Mouse (Mus musculus) embryo, embryonic 10 days (tissue): ENCODE measurements around the gene Natd1.

Experiments
- DNase-seq: peaks from one replicate; pipeline ENCODE4 v3.0.0-alpha.2; 2015; ENCODE audit warnings: low spot score

The Natd1 gene

DNA sequence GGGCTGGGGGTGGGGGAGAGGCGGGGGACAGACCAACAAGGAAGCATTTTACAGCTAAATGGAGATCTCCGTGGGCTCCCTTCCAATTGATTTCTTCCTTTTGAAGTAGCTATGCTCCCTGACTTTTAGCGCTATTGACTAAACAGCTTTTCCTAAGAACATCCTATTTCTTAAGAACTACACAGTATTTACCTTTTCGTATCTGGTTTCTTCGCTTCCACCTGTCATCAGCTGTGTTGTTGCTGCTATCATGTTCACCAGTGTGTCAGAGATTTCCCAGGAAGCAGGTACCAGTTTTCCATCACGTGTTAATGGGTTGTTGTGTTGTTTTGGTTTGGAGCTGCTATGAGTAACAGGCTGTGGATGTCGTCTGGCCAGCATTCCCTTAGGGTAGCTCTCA, at the start of gene Natd1:
Gene Natd1, minus strand, starts transcription at position 260 of the 400 bp plus-strand sequence.
- no peak for DNase-seq

DNA sequence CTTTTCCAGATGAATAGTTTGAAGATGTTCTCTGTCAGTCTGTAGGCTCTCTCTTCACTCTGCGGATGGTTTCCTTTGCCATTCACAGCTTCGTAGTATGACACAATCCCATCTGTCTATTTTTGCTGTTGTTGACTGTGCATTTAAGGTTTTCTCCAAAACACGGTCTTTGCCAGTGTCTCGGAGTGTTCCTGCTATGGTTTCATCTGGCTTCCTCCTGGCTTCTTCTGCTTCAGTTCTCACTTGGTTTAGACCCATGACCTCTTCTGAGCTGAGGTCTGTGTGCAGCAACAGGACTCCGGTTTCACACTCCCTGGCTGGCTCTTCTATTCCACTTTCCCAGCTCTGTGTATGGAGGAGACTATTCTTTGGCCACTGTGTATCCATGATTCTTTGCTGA, 48.2 kb upstream of the Natd1 start:
- DNase-seq, result no peak

DNA sequence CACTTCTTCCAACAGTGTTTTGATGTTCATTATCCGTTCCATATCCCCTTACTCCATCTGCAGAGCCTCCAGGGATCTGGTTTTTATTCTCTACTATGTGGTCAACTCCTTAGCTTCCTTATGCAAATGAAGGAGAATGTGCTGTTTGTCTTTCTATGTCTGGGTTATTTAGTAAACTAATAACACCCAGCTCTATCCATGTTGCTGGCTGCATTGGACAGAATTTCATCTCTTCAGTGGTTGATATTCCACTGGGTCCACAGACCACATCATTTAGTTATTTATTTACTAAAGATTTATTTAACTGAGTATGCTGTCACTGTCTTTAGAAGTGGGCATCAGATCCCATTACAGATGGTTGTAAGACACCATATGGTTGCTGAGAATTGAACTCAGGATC, 46.6 kb upstream of the Natd1 start:
- DNase-seq, result no peak

DNA sequence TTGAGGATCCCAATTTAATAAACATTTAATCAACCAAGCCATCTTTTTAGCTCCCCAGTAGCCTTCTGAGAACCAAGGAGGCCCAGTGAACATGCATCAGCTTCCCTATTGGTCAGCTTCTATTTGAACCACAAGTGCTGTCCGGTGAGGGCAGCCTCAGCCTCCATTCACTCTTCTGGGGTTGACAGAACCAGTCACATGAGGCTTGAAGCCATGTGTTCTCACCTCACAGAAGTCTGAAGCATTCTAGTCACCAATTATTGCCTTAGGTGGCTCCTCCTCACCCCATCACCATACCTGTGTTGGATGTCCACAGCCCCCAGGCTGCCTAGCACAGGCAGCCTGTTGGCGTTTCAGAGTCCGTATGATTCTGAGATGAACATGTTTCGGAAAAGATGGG, 44.4 kb upstream of the Natd1 start:
- no peak for DNase-seq

DNA sequence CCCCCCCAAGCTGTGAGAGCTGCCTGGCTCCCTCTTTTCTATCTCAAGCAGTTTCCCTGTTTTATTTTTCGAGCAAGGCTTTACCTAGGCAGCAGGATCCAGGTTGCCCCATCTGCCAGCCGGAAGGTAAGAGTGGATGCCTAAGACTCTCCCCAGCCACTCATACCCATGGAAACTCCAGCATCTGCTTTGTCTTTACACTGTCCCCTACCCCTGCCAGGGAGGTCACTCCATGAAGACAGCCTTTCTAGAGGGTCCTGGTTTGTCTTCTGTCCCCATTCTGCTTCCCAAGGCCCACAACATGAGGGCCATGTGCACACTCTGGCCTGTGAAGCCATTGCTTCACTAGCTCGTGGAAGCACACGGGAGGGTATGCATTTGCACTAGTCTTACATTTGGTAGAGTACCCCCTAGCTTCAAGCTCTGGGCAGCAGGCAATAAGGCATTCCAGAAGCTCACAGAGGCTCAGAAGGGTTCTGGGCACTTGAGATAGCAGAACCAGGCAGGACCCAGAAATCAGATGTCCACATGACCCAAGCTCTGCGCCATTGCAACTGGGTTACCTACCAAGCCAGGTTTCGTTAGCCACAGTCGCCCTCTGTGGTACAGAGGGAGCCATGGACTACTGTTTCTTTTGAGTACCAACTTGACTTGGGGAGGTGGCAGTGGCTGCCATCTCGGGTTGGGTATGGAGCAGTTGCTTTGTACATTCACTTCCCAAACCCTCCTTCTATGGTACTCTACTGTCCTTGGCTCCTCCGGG, 41.3 kb upstream of the Natd1 start:
- no peak for DNase-seq

DNA sequence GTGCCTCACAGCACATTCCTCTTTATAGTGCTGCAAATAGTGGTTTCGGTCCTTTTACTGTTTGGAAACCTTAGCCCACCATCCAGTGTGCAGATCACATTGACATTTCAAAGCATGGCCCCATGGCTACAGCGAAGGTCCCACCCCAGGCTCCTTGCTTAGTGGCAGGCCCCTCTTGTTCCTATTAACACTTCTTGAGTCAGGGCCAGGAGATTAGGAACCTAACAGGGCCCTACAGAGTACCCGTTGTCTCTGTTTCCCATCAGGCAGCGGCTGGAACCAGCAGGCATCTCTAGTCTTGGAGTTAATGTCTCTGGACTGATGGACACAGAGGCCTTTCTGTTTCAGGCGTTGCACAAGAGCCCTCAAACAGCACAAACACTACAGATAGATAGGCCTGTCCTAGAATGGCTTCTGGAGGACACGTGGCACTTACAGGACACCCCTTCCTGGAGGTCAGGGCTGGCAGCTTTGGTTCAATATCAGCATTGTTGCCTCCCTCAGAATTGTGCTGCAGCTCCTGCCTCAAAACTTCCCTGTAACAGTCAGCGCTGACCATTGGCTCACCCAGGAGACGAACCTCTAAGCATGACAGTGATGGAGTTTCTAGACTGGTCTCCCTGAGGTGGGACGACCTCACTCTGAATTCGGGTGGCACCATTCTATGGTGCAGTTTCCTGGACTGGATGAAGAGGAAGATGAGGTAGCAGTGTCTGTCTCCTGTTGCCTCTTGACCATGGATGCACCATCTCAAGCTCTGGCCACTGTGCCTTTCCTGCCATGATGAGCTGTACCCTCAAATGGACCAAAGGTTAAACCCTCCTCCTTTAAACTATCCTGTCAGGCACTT, 39.9 kb upstream of the Natd1 start:
- DNase-seq, result no peak

DNA sequence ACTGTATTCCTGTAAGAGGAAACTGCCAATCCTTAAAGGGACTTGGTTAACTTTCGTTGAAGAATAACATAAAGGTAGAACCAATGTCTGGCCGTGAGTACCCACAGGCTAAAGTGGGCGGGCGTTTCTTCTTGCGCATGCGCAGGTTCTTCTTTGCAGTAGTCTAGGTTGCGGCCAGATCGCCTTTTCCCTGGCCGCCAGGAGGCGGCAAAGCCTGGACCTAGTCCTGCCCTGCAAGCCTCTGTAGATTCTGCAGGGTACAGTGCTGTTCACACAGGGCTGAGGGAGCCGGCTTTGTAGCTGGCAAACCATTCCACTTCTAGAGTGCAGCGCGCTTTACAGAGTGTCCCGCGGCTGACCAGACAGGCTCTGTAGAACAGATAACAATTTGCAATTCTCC, 39.3 kb upstream of the Natd1 start:
- peak; percentile 86 for DNase-seq

DNA sequence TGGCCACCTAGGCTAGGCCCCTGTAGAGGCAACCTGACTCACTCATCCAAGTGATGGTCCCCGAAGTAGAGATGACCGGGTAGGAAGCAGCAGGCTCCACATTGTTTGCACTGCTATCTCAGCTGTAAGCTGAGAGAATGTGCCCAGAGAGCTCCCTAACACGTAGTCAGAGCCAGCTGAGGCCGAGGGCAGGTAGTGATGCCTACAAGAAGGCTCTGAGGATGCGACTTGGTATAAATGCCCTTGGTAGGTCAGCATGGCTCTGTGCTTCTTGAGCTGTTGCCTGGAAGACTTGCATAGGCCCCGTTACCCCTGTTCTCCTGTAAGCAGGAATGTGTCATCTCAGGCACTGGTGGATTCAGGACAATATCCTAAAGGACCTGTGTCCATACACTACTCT, 38.4 kb upstream of the Natd1 start:
- no peak for DNase-seq

DNA sequence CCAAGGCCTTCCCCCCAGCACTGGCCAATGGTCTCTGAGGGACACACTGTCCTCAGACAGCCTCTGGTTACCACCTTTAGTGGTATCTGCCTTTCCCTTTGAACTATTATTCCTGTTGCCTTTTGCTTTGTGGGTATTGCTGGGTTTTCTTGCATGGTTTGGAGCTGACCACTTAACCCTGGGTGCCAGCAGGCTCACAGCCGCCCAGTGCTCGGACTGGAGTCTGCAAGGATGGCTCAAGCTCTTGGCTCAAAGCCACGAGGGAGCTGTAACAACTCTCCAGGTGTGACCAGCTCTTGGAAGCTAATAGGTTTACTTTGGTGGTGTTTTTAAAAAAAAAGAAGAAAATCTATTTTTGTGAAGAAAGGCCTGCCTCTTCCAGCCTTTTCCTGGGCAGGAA, 37.8 kb upstream of the Natd1 start:
- DNase-seq, result no peak

DNA sequence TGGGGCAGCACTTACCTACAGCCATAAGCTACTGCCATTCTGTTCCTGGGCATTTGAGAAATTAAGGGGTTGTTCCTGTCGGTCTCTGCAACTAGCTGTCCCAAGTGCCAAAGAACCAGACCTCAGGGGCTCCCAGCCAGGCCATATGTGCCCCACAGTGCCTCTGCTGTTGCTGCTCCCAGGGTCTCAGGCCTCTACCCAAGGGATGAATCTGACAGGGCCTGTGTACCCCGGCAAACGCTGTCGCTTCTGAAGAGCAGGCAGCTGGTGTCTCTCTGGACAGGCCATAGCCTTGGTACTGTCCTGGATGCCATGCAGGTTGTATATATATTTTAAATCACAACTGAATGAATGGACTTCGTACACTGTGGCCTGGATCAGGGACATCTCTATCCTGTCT, 37.3 kb upstream of the Natd1 start:
- no peak for DNase-seq

DNA sequence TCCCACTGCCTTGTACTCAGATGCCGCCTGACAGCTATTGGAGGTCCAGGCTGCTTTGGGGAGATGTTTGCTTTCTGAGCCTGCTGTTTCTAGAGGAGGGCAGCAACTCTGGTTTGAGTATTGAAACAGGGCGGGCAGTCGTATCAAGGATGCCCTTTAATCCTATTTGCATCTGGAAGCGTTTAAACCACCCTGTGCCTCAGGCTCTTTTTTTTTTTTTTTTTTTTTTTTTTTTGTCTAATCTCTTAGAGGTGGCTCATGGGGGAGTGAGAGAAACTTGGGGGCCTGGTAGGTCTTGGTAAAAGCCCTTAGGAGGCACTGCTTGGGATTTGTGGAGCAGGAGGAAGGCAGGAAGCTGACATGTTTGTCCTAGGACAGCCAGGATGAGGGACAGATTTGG, 30.5 kb upstream of the Natd1 start:
- no peak for DNase-seq

DNA sequence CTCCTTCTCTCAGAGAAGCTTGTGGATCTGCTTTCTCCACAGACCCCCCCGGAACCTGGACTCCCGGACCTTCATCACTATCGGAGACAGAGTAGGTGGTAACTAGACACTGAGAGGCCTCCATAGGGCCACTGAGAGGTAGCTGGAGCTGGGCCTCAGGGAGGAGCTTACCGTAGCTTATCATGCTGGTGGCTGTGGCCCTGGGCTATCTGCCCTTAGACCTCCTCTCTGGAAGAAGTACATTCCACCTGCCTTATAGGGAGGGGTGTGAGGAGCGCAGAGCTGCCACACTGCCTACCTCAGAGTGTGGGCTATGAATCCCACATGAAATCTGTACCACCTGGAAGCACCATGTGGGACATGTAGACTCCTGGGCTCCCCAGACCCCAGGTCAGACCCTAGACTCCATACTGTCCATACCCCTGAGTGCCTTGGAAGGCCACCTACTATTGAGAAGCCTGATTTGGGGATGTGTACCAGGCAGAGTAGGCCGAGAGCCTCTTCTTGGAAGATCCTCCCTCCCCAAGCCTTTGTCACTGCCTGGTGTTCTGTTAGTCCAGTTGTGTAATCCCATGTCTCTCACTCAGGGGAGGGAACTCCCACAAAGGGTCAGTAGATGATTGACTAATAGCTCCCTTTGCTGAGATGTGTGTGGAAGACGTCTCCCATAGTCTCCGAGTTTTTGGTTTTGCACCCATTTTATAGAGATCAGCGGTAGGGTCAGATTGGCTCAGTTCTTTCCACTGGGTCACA, 27.9 kb upstream of the Natd1 start:
- DNase-seq, result peak; percentile 27

DNA sequence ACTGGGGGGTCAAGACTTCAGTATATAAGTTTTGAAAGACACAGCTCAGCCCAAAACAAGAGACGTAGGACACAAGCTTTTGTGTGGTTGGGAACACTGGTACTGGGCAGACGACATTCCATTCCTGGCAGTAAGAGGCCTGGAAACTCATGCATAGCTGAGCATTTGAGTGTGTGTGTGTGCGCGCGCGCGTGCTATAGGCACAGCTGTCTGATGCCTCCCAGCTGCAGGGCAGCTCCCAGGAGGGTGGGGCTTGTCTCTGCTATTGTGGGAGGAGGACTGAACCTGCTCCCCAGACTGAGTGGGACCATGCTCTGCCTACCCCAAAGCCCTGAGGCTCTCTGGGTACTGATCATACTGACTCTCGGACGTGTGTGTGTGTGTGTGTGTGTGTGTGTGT, 26.8 kb upstream of the Natd1 start:
- DNase-seq, result peak; percentile 58

DNA sequence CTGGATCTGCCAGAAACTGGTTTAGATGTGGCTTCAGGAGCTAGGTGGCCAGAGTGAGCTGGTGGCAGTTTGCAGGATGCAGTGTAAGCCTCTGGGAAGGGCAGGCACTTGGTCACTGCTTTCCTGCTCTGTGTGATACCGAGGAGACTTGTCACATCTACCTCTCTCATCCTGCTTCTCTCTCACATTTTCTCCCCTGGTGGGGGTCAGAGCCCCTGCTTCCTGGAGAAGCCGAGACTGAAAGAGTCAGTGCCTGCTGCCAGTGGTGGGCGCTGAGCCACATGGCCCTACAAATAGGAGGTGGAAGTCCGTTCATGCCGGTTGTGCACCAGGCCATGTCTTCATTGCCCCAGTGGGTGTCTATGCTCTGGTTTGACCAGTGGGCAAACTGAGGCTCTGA, 26.0 kb upstream of the Natd1 start:
- no peak for DNase-seq

DNA sequence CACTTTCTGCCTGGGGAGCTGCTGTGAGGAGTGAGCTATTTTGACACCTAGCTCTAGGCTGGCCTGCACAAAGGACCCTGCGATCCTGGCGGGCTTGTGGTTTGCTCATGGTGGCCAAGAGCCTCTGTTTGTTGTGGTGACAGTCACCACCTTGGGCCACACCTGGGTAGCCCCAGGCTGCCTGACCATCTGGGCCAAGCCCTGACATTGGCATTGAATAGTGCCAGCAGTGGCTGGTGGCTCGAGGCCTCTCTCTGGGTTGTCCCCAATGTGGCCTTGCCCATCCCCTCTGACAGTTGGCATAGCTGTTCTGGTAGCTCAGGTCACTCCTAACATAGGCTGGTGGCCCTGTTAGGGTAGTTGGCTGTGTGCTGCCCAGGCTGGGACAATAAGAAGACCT, 24.9 kb upstream of the Natd1 start:
- no peak for DNase-seq

DNA sequence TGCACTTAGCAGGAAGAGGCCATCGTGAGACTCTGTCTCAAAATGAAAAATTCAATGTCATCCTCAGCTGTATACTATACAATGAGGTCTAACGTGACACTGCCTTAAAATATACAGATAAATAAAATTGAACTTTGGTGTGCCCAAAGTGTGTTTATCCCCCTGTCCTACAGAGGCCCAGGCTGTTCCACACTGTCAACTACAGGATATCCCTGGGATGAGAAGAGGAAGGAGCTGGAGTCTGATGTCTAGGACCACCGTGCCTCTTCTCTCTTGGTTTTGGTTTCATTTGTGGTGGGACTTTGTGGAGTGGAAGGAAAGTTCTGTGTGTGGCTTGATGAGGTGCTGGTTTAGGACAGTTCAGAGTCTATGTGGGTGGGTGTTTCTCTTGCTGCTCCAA, 23.1 kb upstream of the Natd1 start:
- DNase-seq, result no peak

DNA sequence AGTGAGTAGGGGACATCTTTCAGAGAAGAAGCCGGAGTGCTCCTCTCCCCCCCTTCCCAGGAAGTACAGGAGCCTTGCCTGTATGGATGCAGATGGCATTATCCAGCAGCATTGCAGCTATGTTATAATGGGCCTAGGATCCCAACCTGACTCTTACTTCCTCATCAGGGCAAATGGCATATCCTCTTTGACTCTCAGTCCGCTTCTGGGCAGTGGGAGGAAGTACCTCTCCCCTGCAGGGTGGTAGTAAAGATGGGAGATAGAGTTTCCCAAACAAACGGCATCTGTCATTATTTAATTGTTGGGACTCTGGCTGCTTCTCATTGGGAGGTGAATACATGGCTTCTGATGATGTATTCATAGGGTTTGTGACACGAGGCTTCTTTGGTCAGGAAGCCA, 21.4 kb upstream of the Natd1 start:
- DNase-seq, result no peak

DNA sequence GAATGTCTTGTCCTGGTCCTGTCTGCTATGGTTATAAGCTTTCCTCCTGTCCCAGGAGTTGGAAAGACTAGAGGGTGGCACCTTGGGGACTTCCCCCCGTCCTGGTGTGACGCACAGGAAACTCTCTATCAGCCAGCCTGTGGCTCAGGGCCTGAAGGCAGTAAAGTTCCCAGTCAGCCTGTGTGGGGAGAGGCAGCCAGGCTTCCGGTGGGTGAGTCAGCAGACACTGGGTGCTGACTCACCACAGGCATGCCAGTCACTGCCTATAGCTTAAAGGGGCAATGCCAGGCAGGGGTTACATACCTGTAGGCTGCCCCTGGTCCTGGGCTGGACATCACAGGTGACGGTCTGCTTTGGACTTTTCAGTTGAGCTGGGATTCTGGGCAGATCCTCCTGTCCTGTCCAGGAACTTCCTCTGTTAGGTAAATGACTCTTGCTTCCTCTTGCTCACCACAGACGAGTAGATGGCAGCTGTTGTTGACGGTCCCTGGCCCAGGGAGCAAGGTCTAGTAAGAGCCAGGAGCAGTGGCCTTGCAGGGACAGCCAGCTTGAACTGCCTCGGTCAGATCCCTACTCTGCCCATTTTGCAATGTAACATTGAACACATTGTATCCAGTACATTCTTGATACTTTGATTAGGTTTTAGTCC, 20.9 kb upstream of the Natd1 start:
- no peak for DNase-seq

DNA sequence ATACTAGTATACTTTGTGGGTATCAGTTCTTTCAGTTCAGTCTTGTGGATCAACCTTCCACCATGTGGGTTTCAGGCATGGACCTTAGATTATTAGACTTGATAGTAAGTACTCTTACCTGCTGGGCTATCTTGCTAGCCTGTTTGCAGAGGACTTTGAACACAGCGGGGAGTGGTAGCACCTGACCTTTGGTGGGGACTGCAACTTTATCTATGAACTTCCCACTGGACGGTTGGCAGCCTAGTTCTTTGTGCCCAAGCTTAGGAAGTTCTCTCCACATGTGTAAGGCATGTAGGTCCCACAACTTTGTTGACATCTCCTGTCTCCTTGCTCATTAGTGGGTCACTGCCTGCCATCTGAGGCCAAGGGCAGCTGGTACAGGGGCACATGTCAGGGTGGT, 20.2 kb upstream of the Natd1 start:
- no peak for DNase-seq

DNA sequence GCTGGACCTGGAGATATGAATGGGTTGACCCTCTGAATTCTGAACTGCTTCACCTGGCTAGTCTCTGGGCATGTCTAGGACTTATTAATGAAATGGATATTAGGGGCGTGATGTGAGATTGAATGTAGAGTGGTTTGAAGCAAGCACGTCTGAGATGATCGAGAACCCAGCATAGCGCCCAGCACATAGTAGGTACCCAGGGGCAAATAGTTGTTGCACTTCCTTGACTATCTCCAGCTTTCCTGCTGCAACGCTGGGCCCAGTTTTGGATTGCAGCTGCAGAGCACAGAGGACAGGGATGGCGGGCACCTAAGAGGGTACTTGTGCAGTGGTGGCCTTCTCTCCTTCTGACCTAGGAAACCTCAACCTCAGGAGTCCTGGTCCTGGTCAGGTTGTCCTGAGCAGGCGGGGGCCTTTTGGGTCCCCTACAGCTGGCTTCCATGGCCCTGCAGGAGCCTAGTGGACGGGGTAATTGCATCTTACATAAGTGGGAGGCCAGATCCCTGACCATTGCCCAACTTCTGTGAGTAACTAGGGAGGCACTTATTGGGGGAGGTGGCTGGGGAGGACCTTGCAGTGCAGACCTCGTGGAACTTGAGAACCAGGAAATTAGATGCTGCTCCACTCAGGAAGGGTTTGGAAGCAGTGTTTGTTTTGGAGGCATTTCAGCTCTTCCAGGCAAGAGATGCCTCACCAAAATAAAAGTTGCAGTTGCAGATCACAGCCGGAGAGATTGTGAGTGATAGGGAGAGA, 18.8 kb upstream of the Natd1 start:
- DNase-seq, result no peak

DNA sequence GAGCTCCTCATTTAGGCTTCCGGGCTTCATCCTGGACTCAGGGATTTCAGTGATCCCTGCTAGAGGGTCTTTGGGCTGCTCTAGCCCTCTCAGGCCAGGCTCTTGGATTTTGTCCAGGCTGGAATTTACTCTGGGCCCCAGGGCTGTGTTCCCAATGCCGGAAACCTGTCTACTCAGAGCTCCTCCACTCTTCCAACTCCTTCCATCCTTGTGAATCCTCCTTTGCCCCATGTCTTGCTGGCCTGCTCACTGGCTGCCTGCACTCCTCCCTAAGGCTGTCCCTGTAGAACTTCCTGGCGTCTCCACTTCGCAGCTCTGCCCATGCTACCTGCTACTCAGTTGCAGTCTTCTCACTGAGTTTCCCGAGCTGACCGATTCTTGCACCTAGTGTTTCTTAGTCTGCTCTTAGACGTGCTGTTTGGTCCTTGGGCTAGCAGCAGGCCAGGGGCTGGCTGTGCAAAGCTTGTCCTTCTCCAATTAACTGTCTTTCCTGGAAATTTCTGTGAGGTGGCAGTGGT, 18.0 kb upstream of the Natd1 start:
- DNase-seq, result no peak
